Mouse (Mus musculus) left cerebral cortex, adult 2 months (tissue): ENCODE data around the gene Kirrel. TPM values are rescaled to one million over a fixed set of nuclear protein-coding genes. Genes with fewer than 3 reads are reported as not detected.
"Not testable (repeated sequence)": the region's sequence is repeated elsewhere in the genome, so short reads cannot be mapped to it uniquely, and the experiment has no call there.

ENCODE experiments used
- DNase-seq, 2 experiments: peaks; one replicate each; pipeline ENCODE4 v3.0.0; 2021 to 2022; ENCODE audit warnings: low spot score in 2 of 2, mixed read lengths in 1 of 2; ENCODE audit errors: extremely low spot score in 1 of 2
- H3K27ac ChIP-seq: fragments of 200-600 bp; 2 replicates; pipeline ENCODE4 v1.8.1; 2022
- H3K4me3 ChIP-seq: fragments of 200-600 bp; 2 replicates; pipeline ENCODE4 v1.8.1; 2022
- CTCF ChIP-seq: fragments of 200-600 bp; IDR thresholded peaks from 2 replicates; pipeline ENCODE4 v1.8.1; 2022; ENCODE audit warnings: antibody characterized with exemption, mild to moderate bottlenecking, moderate library complexity
- intact Hi-C: fragments of 180-260 bp; cut with DNase I; formaldehyde crosslinking; loops from one replicate; pipeline ENCODE4 v1.15.1; 2025
- total RNA-seq, 2 experiments: library from RNA; stranded (reverse); gene quantifications; 2 replicates each; pipeline ENCODE4 v1.2.3; 2021

Kirrel gene
- total RNA-seq, 2 experiments from 2014 or later = 4.3 to 4.9 TPM

GRCm38 (mm10) chr3:87117632-87118031, 56.9 kb downstream of the Kirrel start:
- no peak for TF ChIP-seq CTCF
- H3K4me3 ChIP-seq = no peak overlapping the region
- intact Hi-C loops = no loop called here
- no peak overlapping the region for H3K27ac ChIP-seq
- DNase-seq = no peak

GRCm38 (mm10) chr3:87115726-87116540, 58.6 kb downstream of the Kirrel start:
- TF ChIP-seq CTCF = no peak
- Histone ChIP-seq H3K27ac (no peak overlapping the region), H3K4me3 (no peak overlapping the region)
- no peak for DNase-seq
- intact Hi-C loops = no loop called here

- no peak for TF ChIP-seq CTCF
- no peak for DNase-seq
- Histone ChIP-seq H3K4me3 (no peak overlapping the region), H3K27ac (no peak overlapping the region)
- intact Hi-C loops = no loop called here
Measured at GRCm38 (mm10) chr3:87115271-87115670, 59.3 kb downstream of the Kirrel start.

- H3K27ac ChIP-seq = no peak overlapping the region
- intact Hi-C loops = no loop called here
- no peak for DNase-seq
- no peak for TF ChIP-seq CTCF
- no peak overlapping the region for H3K4me3 ChIP-seq
Measured at GRCm38 (mm10) chr3:87114801-87115200, 59.7 kb downstream of the Kirrel start.

GRCm38 (mm10) chr3:87113881-87114280, 60.7 kb downstream of the Kirrel start:
- H3K27ac ChIP-seq, DNase-seq, H3K4me3 ChIP-seq, intact Hi-C loops: not testable (repeated sequence)

GRCm38 (mm10) chr3:87112264-87112663, 62.3 kb downstream of the Kirrel start:
- TF ChIP-seq CTCF = no peak

GRCm38 (mm10) chr3:87104856-87105255, 69.7 kb downstream of the Kirrel start:
- Histone ChIP-seq H3K4me3 (no peak overlapping the region), H3K27ac (no peak overlapping the region)
- intact Hi-C loops = no loop called here
- no peak for DNase-seq
- TF ChIP-seq CTCF = no peak

More at GRCm38 (mm10) chr3:87112264-87112663, 62.3 kb downstream of the Kirrel start:
- Histone ChIP-seq H3K27ac (no peak overlapping the region), H3K4me3 (no peak overlapping the region)
- intact Hi-C loops = no loop called here
- no peak for DNase-seq

- Histone ChIP-seq H3K27ac (no peak overlapping the region), H3K4me3 (no peak overlapping the region)
- no peak for TF ChIP-seq CTCF
- intact Hi-C loops = no loop called here
- no peak for DNase-seq
Measured at GRCm38 (mm10) chr3:87102346-87102745, 72.2 kb downstream of the Kirrel start.

- no peak for DNase-seq
- no peak for TF ChIP-seq CTCF
- no peak overlapping the region for H3K27ac ChIP-seq
- H3K4me3 ChIP-seq = no peak overlapping the region
- intact Hi-C loops = no loop called here
Measured at GRCm38 (mm10) chr3:87100911-87101310, 73.6 kb downstream of the Kirrel start.

- TF ChIP-seq CTCF = no peak
- no peak overlapping the region for H3K4me3 ChIP-seq
- peak in 1 of 2 experiments; percentile 16 for DNase-seq
- no peak overlapping the region for H3K27ac ChIP-seq
- intact Hi-C loops = no loop called here
Measured at GRCm38 (mm10) chr3:87097969-87098946, 76.3 kb downstream of the Kirrel start.

GRCm38 (mm10) chr3:87097205-87097604, 77.3 kb downstream of the Kirrel start:
- DNase-seq = no peak
- TF ChIP-seq CTCF = no peak

GRCm38 (mm10) chr3:87093718-87094117, 80.8 kb downstream of the Kirrel start:
- no peak for TF ChIP-seq CTCF
- H3K4me3 ChIP-seq = no peak overlapping the region
- H3K27ac ChIP-seq = no peak overlapping the region
- no peak for DNase-seq
- intact Hi-C loops = loop anchor here (5.0 kb wide), 1 partner anchor 404 kb away; no protein-coding TSS in a partner anchor

More at GRCm38 (mm10) chr3:87097205-87097604, 77.3 kb downstream of the Kirrel start:
- Histone ChIP-seq H3K4me3 (no peak overlapping the region), H3K27ac (no peak overlapping the region)
- intact Hi-C loops = no loop called here
